Mouse (Mus musculus) frontal cortex, adult 2 months (tissue): ENCODE measurements around the gene Carmil1. TPM values are rescaled to one million over a fixed set of nuclear protein-coding genes. Genes with fewer than 3 reads are reported as not detected.

Experiments
- DNase-seq, 2 experiments: peaks; one replicate each; pipeline ENCODE4 v3.0.0; 2022; ENCODE audit warnings: low spot score in 1 of 2; ENCODE audit errors: extremely low spot score in 1 of 2
- polyA plus RNA-seq: library from polyadenylated mRNA; depleted of rRNA; stranded (reverse); fragments of >200 nt; gene quantifications from 2 replicates; pipeline ENCODE4 v1.2.3, GENCODE M21; 2012

Carmil1 gene
- polyA plus RNA-seq, 1 experiment = 36.1 TPM

- no peak for DNase-seq
Observed at GRCm38 (mm10) chr13:24223425-24224201, 57.0 kb downstream of the Carmil1 start.

GRCm38 (mm10) chr13:24220441-24220970, 60.1 kb downstream of the Carmil1 start:
- no peak for DNase-seq

- no peak for DNase-seq
Observed at GRCm38 (mm10) chr13:24211229-24211628, 69.4 kb downstream of the Carmil1 start.

GRCm38 (mm10) chr13:24206097-24206496, 74.5 kb downstream of the Carmil1 start:
- no peak for DNase-seq

- DNase-seq = no peak
Observed at GRCm38 (mm10) chr13:24202314-24202713, 78.3 kb downstream of the Carmil1 start.

GRCm38 (mm10) chr13:24199861-24200543, 80.6 kb downstream of the Carmil1 start:
- peak; percentile 39 to 71 for DNase-seq

- no peak for DNase-seq
Observed at GRCm38 (mm10) chr13:24198396-24198924, 82.1 kb downstream of the Carmil1 start.

GRCm38 (mm10) chr13:24195371-24195770, 85.2 kb downstream of the Carmil1 start:
- no peak for DNase-seq

- no peak for DNase-seq
Observed at GRCm38 (mm10) chr13:24194018-24194417, 86.6 kb downstream of the Carmil1 start.

GRCm38 (mm10) chr13:24190875-24191663, 89.5 kb downstream of the Carmil1 start:
- DNase-seq = no peak

GRCm38 (mm10) chr13:24187026-24187425, 93.6 kb downstream of the Carmil1 start:
- no peak for DNase-seq

GRCm38 (mm10) chr13:24185641-24186040, 95.0 kb downstream of the Carmil1 start:
- DNase-seq = no peak

- DNase-seq = no peak
Observed at GRCm38 (mm10) chr13:24182878-24183277, 97.7 kb downstream of the Carmil1 start.

GRCm38 (mm10) chr13:24179538-24179937, 101.1 kb downstream of the Carmil1 start:
- no peak for DNase-seq

GRCm38 (mm10) chr13:24177600-24177999, 103.0 kb downstream of the Carmil1 start:
- DNase-seq = no peak

GRCm38 (mm10) chr13:24176835-24177234, 103.8 kb downstream of the Carmil1 start:
- no peak for DNase-seq

- DNase-seq = no peak
Observed at GRCm38 (mm10) chr13:24169658-24170057, 110.9 kb downstream of the Carmil1 start.

- peak in 1 of 2 experiments; percentile 36 for DNase-seq
Observed at GRCm38 (mm10) chr13:24163368-24163767, 117.2 kb downstream of the Carmil1 start.

GRCm38 (mm10) chr13:24161105-24161504, 119.5 kb downstream of the Carmil1 start:
- no peak for DNase-seq

- DNase-seq = no peak
Observed at GRCm38 (mm10) chr13:24159972-24160371, 120.6 kb downstream of the Carmil1 start.
